In the genomic region with DNA sequence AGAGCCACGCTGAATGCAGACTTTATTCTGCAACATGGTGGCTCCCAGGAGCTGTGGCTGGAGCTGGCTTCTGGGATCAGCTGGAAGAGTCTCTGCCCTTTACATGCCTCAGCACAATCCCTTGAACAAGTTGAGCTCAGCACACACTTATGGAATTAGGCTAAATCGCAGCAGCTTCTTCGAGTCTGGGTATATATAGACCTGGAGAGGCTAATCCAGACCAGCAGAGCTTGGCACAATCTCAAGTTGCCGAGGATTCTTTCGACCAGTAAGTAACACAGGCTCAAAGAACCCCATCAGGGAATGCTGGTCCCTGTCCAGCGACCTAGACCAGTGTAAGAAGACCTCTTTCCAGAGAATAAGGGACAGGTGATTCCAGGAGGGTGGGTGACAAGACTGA, we compare ENCODE assay signal across 9 mouse cellular contexts. TPM values are rescaled to one million over a fixed set of nuclear protein-coding genes. Genes with fewer than 3 reads are reported as not detected.
DNase-seq lines count a peak whose midpoint lies in the region; ATAC-seq lines count a peak whose summit lies in the region.
"Had no signal": no experiment of that assay in that cellular context is flagged by ENCODE, and none has a peak within 500 bp of the region (broad histone marks: within the 10 kb centered on the region; RNA-seq: fewer than 3 reads in every experiment).

No protein-coding gene starts in this region.

- H3K27me3 ChIP-seq in heart, embryonic 13.5 days (replicated peaks), result no peaks in the 10 kb centered on the region
- no peaks in the 10 kb centered on the region for H3K27me3 ChIP-seq in forebrain, embryonic 13.5 days
- H3K27me3 ChIP-seq in midbrain, embryonic 11.5 days (ENCODE audit: control insufficient read depth, insufficient read depth, low read length), result no peaks in the 10 kb centered on the region
- H3K27me3 ChIP-seq: CH12.LX had no signal

- peaks cover 85% of the 10 kb centered on the region for H3K4me1 ChIP-seq in heart, embryonic 13.5 days
- peaks cover 50% of the 10 kb centered on the region for H3K4me1 ChIP-seq in forebrain, embryonic 13.5 days
- peaks cover 23% of the 10 kb centered on the region for H3K4me1 ChIP-seq in midbrain, embryonic 11.5 days (ENCODE audit: control insufficient read depth, insufficient read depth, low read length)

- H3K9ac ChIP-seq in heart, embryonic 13.5 days, result peak overlapping the region; percentile 42; the same call in 1 of the 2 replicates
- peak overlapping the region; percentile 43; the same call in 1 of the 2 replicates for H3K9ac ChIP-seq in forebrain, embryonic 13.5 days
- no peak overlapping the region for H3K9ac ChIP-seq in midbrain, embryonic 11.5 days (ENCODE audit: low read length)

- peak overlapping the region; percentile 13 for H3K4me2 ChIP-seq in heart, embryonic 13.5 days
- no peak overlapping the region; the same call in 1 of the 2 replicates for H3K4me2 ChIP-seq in forebrain, embryonic 13.5 days
- H3K4me2 ChIP-seq in midbrain, embryonic 11.5 days, result no peak overlapping the region

- WGBS in heart, embryonic 13.5 days, result 44% methylated on average over 6 of the region's 6 CpGs
- 54% methylated on average over 6 of the region's 6 CpGs for WGBS in forebrain, embryonic 13.5 days
- 67% methylated on average over 6 of the region's 6 CpGs for WGBS in midbrain, embryonic 11.5 days

- no peak overlapping the region for H3K4me3 ChIP-seq in heart, embryonic 13.5 days
- no peak overlapping the region for H3K4me3 ChIP-seq in forebrain, embryonic 13.5 days
- no peak overlapping the region for H3K4me3 ChIP-seq in midbrain, embryonic 11.5 days (ENCODE audit: low read depth, low read length)

- H3K36me3 ChIP-seq in heart, embryonic 13.5 days, result peaks cover 18% of the 10 kb centered on the region
- peaks cover 22% of the 10 kb centered on the region for H3K36me3 ChIP-seq in forebrain, embryonic 13.5 days (ENCODE audit: poor library complexity, severe bottlenecking)
- no peaks in the 10 kb centered on the region for H3K36me3 ChIP-seq in midbrain, embryonic 11.5 days (ENCODE audit: control insufficient read depth, insufficient read depth, low read length)

- no peak for ATAC-seq in heart, embryonic 13.5 days (ENCODE audit: extremely low read depth, insufficient number of reproducible peaks, low FRiP score, low TSS enrichment)
- no peak for ATAC-seq in forebrain, embryonic 13.5 days
- no peak for ATAC-seq in midbrain, embryonic 11.5 days (ENCODE audit: low FRiP score)

- DNase-seq in heart, adult 9 months (ENCODE audit: low spot score in 2 of 2), result no peak
- DNase-seq in cerebellum, adult 18-20 months, result peak; percentile 58 to 59
- DNase-seq in midbrain, embryonic 11.5 days (ENCODE audit: low spot score, missing footprints), result no peak
- no peak for DNase-seq in thymus, postnatal 4 days
- no peak for DNase-seq in frontal cortex, postnatal 10 days (ENCODE audit: low spot score in 2 of 2)
- no peak for DNase-seq in ovary, adult 18-20 months (ENCODE audit: low spot score)

- no peaks in the 10 kb centered on the region for H3K9me3 ChIP-seq in heart, embryonic 13.5 days
- H3K9me3 ChIP-seq in forebrain, embryonic 13.5 days (replicated peaks), result no peaks in the 10 kb centered on the region
- no peaks in the 10 kb centered on the region for H3K9me3 ChIP-seq in midbrain, embryonic 11.5 days (ENCODE audit: control insufficient read depth, low read length)

- H3K27ac ChIP-seq in heart, embryonic 13.5 days (replicated peaks), result peak overlapping the region; percentile 71
- peak overlapping the region; percentile 75 for H3K27ac ChIP-seq in forebrain, embryonic 13.5 days
- 0 out of 2 replicates have a peak overlapping the region, but pooled peaks have one; percentile 3 for H3K27ac ChIP-seq in midbrain, embryonic 11.5 days (ENCODE audit: low read depth, low read length)

RNA-seq across cellular contexts. Expression of a gene that starts 31.8 kb away (rescaled TPM):
- polyA plus RNA-seq in heart, embryonic 13.5 days (2015; fragmentation: Nextera tagmentation; extraction: Ambion mirVana), result 12.5 and 15.7 TPM in 2 replicates
- polyA plus RNA-seq in forebrain, embryonic 13.5 days (2015; fragmentation: Nextera tagmentation; extraction: Ambion mirVana), result 31.1 and 33.9 TPM in 2 replicates
- 17.0 and 17.5 TPM in 2 replicates for polyA plus RNA-seq in midbrain, embryonic 11.5 days (2014; fragmentation: Nextera tagmentation; extraction: Ambion mirVana)

Comparison
In these comparisons a context has a peak if more than half of its experiments do, and no peak if none do; other contexts are left out.
1. H3K27ac ChIP-seq: peak in every context shown above with its lines; median percentile 75 in forebrain, embryonic 13.5 days; 71 in heart, embryonic 13.5 days; 3 in midbrain, embryonic 11.5 days.
2. DNase-seq: peak in cerebellum, adult 18-20 months (2 of 2); none in heart, adult 9 months (0 of 2), midbrain, embryonic 11.5 days (single experiment), thymus, postnatal 4 days (single experiment), frontal cortex, postnatal 10 days (0 of 2) and ovary, adult 18-20 months (single experiment).